Mouse (Mus musculus) ES-Bruce4 (cell line): ENCODE measurements around the gene Prox2.
A peak's percentile ranks its signal among the peaks of the same experiment; 100 is the strongest.

Source experiments
- CTCF ChIP-seq: IDR thresholded peaks from one replicate; pipeline ENCODE4 v1.8.1; 2011; ENCODE audit warnings: low read depth, low read length
- EP300 ChIP-seq: IDR thresholded peaks from 2 replicates; pipeline ENCODE4 v1.6.1; 2011; ENCODE audit warnings: low read depth, low read length; ENCODE audit not compliant: insufficient read depth
- POLR2A ChIP-seq: IDR thresholded peaks from one replicate; pipeline ENCODE4 v1.8.1; 2011; ENCODE audit warnings: low read length; ENCODE audit not compliant: insufficient read depth

GRCm38 (mm10) chr12:85141096-85141495, 30.5 kb upstream of the Prox2 start:
- TF ChIP-seq CTCF (no peak), POLR2A (no peak), EP300 (0 out of 2 replicates have a peak, but pooled peaks have one; percentile 48)
